Mouse (Mus musculus) lung, postnatal 0 days (tissue): ENCODE data around the gene Mrpl23.

Experiments used
- CTCF ChIP-seq: IDR thresholded peaks from 2 replicates; pipeline ENCODE4 v1.5.1; 2016; ENCODE audit warnings: antibody characterized with exemption, mild to moderate bottlenecking
- EP300 ChIP-seq: IDR thresholded peaks from 2 replicates; pipeline ENCODE4 v1.6.1; 2016; ENCODE audit warnings: antibody characterized with exemption, mild to moderate bottlenecking, control low read depth

DNA sequence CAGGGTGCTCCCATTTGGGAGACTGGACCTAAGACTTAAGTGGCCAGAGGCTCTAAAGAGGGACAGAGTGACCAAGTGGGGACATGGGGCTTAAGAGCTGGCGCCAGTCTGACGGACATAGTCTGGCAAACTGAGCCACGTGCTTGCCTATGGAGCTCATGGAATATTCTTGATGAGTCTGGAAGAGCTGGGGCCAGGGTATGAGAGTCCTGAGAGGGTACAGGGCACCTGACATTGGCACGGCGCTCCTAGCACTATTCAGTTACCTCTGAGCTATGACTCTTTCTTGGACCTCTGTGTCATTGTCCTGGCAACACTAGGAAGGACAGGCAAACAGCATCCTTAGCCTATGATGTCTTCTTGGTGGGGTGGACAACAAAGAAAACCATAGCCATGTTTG, 19.2 kb downstream of the Mrpl23 start:
- TF ChIP-seq CTCF (no peak), EP300 (no peak)
